Mouse (Mus musculus): ENCODE data around the gene Rnf220. TPM values are rescaled to one million over a fixed set of nuclear protein-coding genes. Genes with fewer than 3 reads are reported as not detected.

Rnf220 gene
- total and polyA plus RNA-seq, 3 experiments: 64.4 to 117 (median 86.8) TPM

DNA sequence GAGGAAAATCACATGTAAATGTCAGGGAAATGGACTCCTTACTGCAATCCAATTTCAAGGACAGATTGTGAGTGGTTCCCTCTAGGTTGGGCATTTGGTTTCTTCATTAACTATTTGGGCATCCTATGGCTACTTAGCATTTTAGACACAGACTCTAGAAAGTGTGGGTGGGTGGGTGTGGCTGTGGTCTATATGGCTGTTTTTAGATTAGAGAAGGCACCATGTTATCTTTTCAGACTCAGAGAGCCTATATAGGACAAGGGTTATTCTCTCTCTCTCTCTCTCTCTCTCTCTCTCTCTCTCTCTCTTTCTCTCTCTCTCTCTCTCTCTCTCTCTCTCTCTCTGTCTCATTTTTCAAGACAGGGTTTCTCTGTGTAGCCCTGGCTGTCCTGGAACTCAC lies 20.5 kb downstream of the Rnf220 start:
- H3K9ac ChIP-seq (ENCODE audit: insufficient read depth, low read depth): no peak overlapping the region
- H3K27ac ChIP-seq (ENCODE audit: insufficient read depth, low read depth): no peak overlapping the region
- no peaks in the 10 kb centered on the region for H3K79me2 ChIP-seq (replicated peaks; ENCODE audit: control insufficient read depth, extremely low read depth, insufficient read depth, poor library complexity, severe bottlenecking)
- no peaks in the 10 kb centered on the region for H3K9me3 ChIP-seq (replicated peaks; ENCODE audit: low read length)
- H3K4me2 ChIP-seq (ENCODE audit: insufficient read depth, low read depth, poor library complexity, severe bottlenecking): peak overlapping the region; percentile 35; the same call in 1 of the 2 replicates
- no peaks in the 10 kb centered on the region for H3K27me3 ChIP-seq (replicated peaks)
- peaks cover 19 to 68% of the 10 kb centered on the region in 2 experiments for H3K4me1 ChIP-seq (ENCODE audit: control insufficient read depth in 1 of 2, insufficient read depth in 2 of 2)
- H3K36me3 ChIP-seq (replicated peaks in 1 of 2; ENCODE audit: control insufficient read depth in 1 of 2, insufficient read depth in 1 of 2, low read length in 1 of 2): no peaks in the 10 kb centered on the region
- DNase-seq (ENCODE audit: extremely low read depth): no peak
- no peak overlapping the region for H3K4me3 ChIP-seq (replicated peaks in 1 of 3; ENCODE audit: low read depth in 2 of 3, low read length in 2 of 3, poor library complexity in 1 of 3)
- in situ Hi-C loops (cut with MboI; ENCODE audit: low pct_ligation_motif_present, low pct_unique_long_range_greater_than_20kb, low sequenced_read_pairs): no loop called here
- 0 out of 2 replicates have a peak, but pooled peaks have one; percentile 10 for TF ChIP-seq SIN3A (IDR thresholded peaks at IDR 0.05; ENCODE audit: low read length)
- TF ChIP-seq ZKSCAN1 (IDR thresholded peaks at IDR 0.05; ENCODE audit: borderline replicate concordance, low read depth, low read length): no peak
- no peak for TF ChIP-seq NRF1 (IDR thresholded peaks at IDR 0.05; ENCODE audit: low read depth, low read length)
- TF ChIP-seq UBTF (IDR thresholded peaks at IDR 0.05; ENCODE audit: low read depth, low read length): no peak
- no peak for TF ChIP-seq ELF1 (IDR thresholded peaks at IDR 0.05; ENCODE audit: low read depth, low read length)
- dilution Hi-C loops (cut with MboI; ENCODE audit: extremely low pct_ligation_motif_present, extremely low pct_unique_long_range_greater_than_20kb, low sequenced_read_pairs): no loop called here

DNA sequence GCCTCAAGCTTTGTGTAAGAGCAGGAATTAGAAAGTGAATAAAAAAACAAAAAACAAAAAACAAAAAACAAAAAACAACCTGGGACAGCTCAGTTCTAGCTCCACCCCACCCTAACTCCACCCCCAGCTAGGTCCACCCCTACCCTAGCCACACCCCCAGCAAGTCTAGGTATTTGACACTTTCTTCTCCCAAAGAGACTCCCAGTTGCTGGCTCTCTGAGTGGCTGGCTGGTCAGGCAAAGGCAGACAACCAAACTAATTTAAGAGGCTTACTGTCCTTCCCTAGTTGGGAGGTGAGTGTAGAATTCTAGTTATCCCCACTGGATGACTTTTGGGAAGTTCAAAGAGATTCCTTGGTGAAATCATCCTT lies 22.9 kb downstream of the Rnf220 start:
- no peak for DNase-seq (ENCODE audit: extremely low read depth)
- Histone ChIP-seq H3K4me3 (replicated peaks in 1 of 3; ENCODE audit: low read depth in 2 of 3, low read length in 2 of 3, poor library complexity in 1 of 3) (no peak overlapping the region), H3K27ac (ENCODE audit: insufficient read depth, low read depth) (no peak overlapping the region), H3K4me2 (ENCODE audit: insufficient read depth, low read depth, poor library complexity, severe bottlenecking) (no peak overlapping the region), H3K36me3 (replicated peaks in 1 of 2; ENCODE audit: control insufficient read depth in 1 of 2, insufficient read depth in 1 of 2, low read length in 1 of 2) (no peaks in the 10 kb centered on the region), H3K27me3 (replicated peaks) (no peaks in the 10 kb centered on the region), H3K9me3 (replicated peaks; ENCODE audit: low read length) (no peaks in the 10 kb centered on the region), H3K9ac (ENCODE audit: insufficient read depth, low read depth) (no peak overlapping the region), H3K4me1 (ENCODE audit: control insufficient read depth in 1 of 2, insufficient read depth in 2 of 2) (peaks cover 17 to 49% of the 10 kb centered on the region in 2 experiments), H3K79me2 (replicated peaks; ENCODE audit: control insufficient read depth, extremely low read depth, insufficient read depth, poor library complexity, severe bottlenecking) (no peaks in the 10 kb centered on the region)
- dilution Hi-C loops (cut with MboI; ENCODE audit: extremely low pct_ligation_motif_present, extremely low pct_unique_long_range_greater_than_20kb, low sequenced_read_pairs) (no loop called here), in situ Hi-C loops (cut with MboI; ENCODE audit: low pct_ligation_motif_present, low pct_unique_long_range_greater_than_20kb, low sequenced_read_pairs) (no loop called here)
- TF ChIP-seq CTCF (conservative IDR thresholded peaks at IDR 0.05 in 1 of 2, IDR thresholded peaks at IDR 0.05 in 1 of 2; ENCODE audit: low read depth in 2 of 2, low read length in 2 of 2) (no peak), CHD1 (IDR thresholded peaks at IDR 0.05; ENCODE audit: low read depth, low read length) (no peak), MAFK (IDR thresholded peaks at IDR 0.05; ENCODE audit: insufficient replicate concordance, low read length) (no peak), UBTF (IDR thresholded peaks at IDR 0.05; ENCODE audit: low read depth, low read length) (no peak), SIN3A (IDR thresholded peaks at IDR 0.05; ENCODE audit: low read length) (no peak), TBP (conservative IDR thresholded peaks at IDR 0.05; ENCODE audit: low read depth, low read length) (no peak), MXI1 (IDR thresholded peaks at IDR 0.05; ENCODE audit: low read depth, low read length) (no peak), GABPA (IDR thresholded peaks at IDR 0.05; ENCODE audit: insufficient replicate concordance, low read depth, low read length) (no peak), HCFC1 (IDR thresholded peaks at IDR 0.05; ENCODE audit: low read depth, low read length) (no peak), ETS1 (conservative IDR thresholded peaks at IDR 0.05; ENCODE audit: low read depth, low read length) (no peak), NELFE (IDR thresholded peaks at IDR 0.05; ENCODE audit: low read depth, low read length) (no peak), E2F4 (IDR thresholded peaks at IDR 0.05; ENCODE audit: insufficient replicate concordance, low read depth, low read length) (no peak), BHLHE40 (IDR thresholded peaks at IDR 0.05; ENCODE audit: low read depth, low read length) (no peak), ZMIZ1 (IDR thresholded peaks at IDR 0.05; ENCODE audit: low read depth, low read length) (no peak), MAX (IDR thresholded peaks at IDR 0.05; ENCODE audit: low read length) (no peak)

Measured in CH12.LX (cell line).